In genomic region chr15:99093291-99094258, GRCm38 (mm10) we compare ENCODE assay signal across 8 mouse cellular contexts. TPM values are rescaled to one million over a fixed set of nuclear protein-coding genes. Genes with fewer than 3 reads are reported as not detected.
DNase-seq lines count a peak whose midpoint lies in the region; ATAC-seq and TF ChIP-seq lines count a peak whose summit lies in the region.

No protein-coding gene starts in this region.

- intact Hi-C loops in gastrocnemius, postnatal 14 days (cut with DNase I; ENCODE audit: low total_unique reads): loop anchor here (5.0 kb wide), 1 partner anchor 41 kb away; no protein-coding TSS in a partner anchor

- peak overlapping the region; percentile 11 for H3K27ac ChIP-seq in forebrain, embryonic 13.5 days
- H3K27ac ChIP-seq in hindbrain, embryonic 16.5 days (ENCODE audit: low read depth, low read length): peak overlapping the region; percentile 39
- H3K27ac ChIP-seq in liver, embryonic 14.5 days: no peak overlapping the region

- H3K4me1 ChIP-seq in forebrain, embryonic 13.5 days: peaks cover 71% of the 10 kb centered on the region
- H3K4me1 ChIP-seq in hindbrain, embryonic 16.5 days (ENCODE audit: control insufficient read depth, insufficient read depth, low read depth, low read length): peaks cover 30% of the 10 kb centered on the region
- H3K4me1 ChIP-seq in liver, embryonic 14.5 days (replicated peaks; ENCODE audit: control insufficient read depth in 2 of 2, insufficient read depth in 2 of 2, low read length in 1 of 2): peaks cover 0 to 4% of the 10 kb centered on the region in 2 experiments; a peak in 2 of 4 replicates

- peaks cover 87% of the 10 kb centered on the region for H3K27me3 ChIP-seq in forebrain, embryonic 13.5 days
- H3K27me3 ChIP-seq in hindbrain, embryonic 16.5 days (replicated peaks; ENCODE audit: control insufficient read depth, insufficient read depth, low read length): peaks cover 36% of the 10 kb centered on the region
- peaks cover 98% of the 10 kb centered on the region for H3K27me3 ChIP-seq in liver, embryonic 14.5 days (ENCODE audit: control insufficient read depth, insufficient read depth, low read length)

- peak; percentile 69 for TF ChIP-seq CTCF in brain, embryonic 14.5 days (IDR thresholded peaks at IDR 0.05; ENCODE audit: borderline replicate concordance, extremely low read depth, insufficient read depth, insufficient read length)
- peak; percentile 46 for TF ChIP-seq CTCF in liver, embryonic 14.5 days (IDR thresholded peaks at IDR 0.05; ENCODE audit: low read depth)

- no peak for TF ChIP-seq EP300 in liver, embryonic 14.5 days (IDR thresholded peaks at IDR 0.05; ENCODE audit: low read depth)

- H3K9ac ChIP-seq in forebrain, embryonic 13.5 days: peak overlapping the region; percentile 68
- H3K9ac ChIP-seq in hindbrain, embryonic 16.5 days (ENCODE audit: low read depth, low read length): peak overlapping the region; percentile 66
- H3K9ac ChIP-seq in liver, embryonic 14.5 days (replicated peaks): no peak overlapping the region

- H3K4me2 ChIP-seq in forebrain, embryonic 13.5 days: peak overlapping the region; percentile 73
- peak overlapping the region; percentile 77 for H3K4me2 ChIP-seq in hindbrain, embryonic 16.5 days (ENCODE audit: low read length)
- peak overlapping the region; percentile 62 for H3K4me2 ChIP-seq in liver, embryonic 14.5 days (ENCODE audit: low read depth)

- no peaks in the 10 kb centered on the region for H3K9me3 ChIP-seq in forebrain, embryonic 13.5 days (replicated peaks)
- H3K9me3 ChIP-seq in hindbrain, embryonic 16.5 days (ENCODE audit: control insufficient read depth, low read length): no peaks in the 10 kb centered on the region
- no peaks in the 10 kb centered on the region for H3K9me3 ChIP-seq in liver, embryonic 14.5 days (ENCODE audit: control insufficient read depth, low read length)

- no peaks in the 10 kb centered on the region for H3K36me3 ChIP-seq in forebrain, embryonic 13.5 days (ENCODE audit: poor library complexity, severe bottlenecking)
- H3K36me3 ChIP-seq in hindbrain, embryonic 16.5 days (ENCODE audit: control insufficient read depth, insufficient read depth, low read length): no peaks in the 10 kb centered on the region
- no peaks in the 10 kb centered on the region for H3K36me3 ChIP-seq in liver, embryonic 14.5 days (replicated peaks; ENCODE audit: control insufficient read depth, insufficient read depth, low read depth)

- DNase-seq in gastrocnemius, adult 18-20 months (ENCODE audit: low spot score): peak; percentile 32
- no peak for DNase-seq in gastrocnemius, postnatal 14 days
- peak; percentile 86 for DNase-seq in brain, embryonic 14.5 days (ENCODE audit: low read depth)
- no peak for DNase-seq in liver, embryonic 14.5 days (ENCODE audit: low read depth in 3 of 3, low spot score in 3 of 3)
- no peak for DNase-seq in spleen, postnatal 14 days (ENCODE audit: low spot score in 2 of 2)

- peak; percentile 42; the same call in 1 of the 2 replicates for ATAC-seq in forebrain, embryonic 13.5 days
- peak; percentile 34 for ATAC-seq in hindbrain, embryonic 16.5 days
- ATAC-seq in liver, embryonic 14.5 days (ENCODE audit: insufficient read depth): no peak
- ATAC-seq in monocyte, adult 5-6 weeks (replicated peaks; ENCODE audit: insufficient number of reproducible peaks, low FRiP score, low TSS enrichment, poor library complexity, severe bottlenecking): peak; percentile 44; the same call in 1 of the 2 replicates

- H3K4me3 ChIP-seq in forebrain, embryonic 13.5 days: peak overlapping the region; percentile 43
- peak overlapping the region; percentile 49 for H3K4me3 ChIP-seq in hindbrain, embryonic 16.5 days (ENCODE audit: low read length)
- peak overlapping the region in 1 of 2 experiments; percentile 42; a peak in 3 of 4 replicates for H3K4me3 ChIP-seq in liver, embryonic 14.5 days (ENCODE audit: insufficient read depth in 1 of 2, low read depth in 2 of 2, low read length in 2 of 2)

- TF ChIP-seq POLR2A in brain, embryonic 14.5 days (IDR thresholded peaks at IDR 0.05; ENCODE audit: borderline replicate concordance, extremely low read depth, insufficient read depth, insufficient read length, poor library complexity, severe bottlenecking): no peak

- WGBS in forebrain, embryonic 13.5 days: under 1% methylated on average over 51 of the region's 56 CpGs
- 1% methylated on average over 54 of the region's 56 CpGs for WGBS in hindbrain, embryonic 16.5 days
- 2% methylated on average over 56 of the region's 56 CpGs for WGBS in liver, embryonic 14.5 days (ENCODE audit: insufficient replicate concordance)

RNA-seq across cellular contexts. Expression of gene Dnajc22, which starts 0.6 kb away (rescaled TPM):
- under 1 TPM in 1 of 2 experiments, not detected in 1; 0.19 TPM for total RNA-seq in gastrocnemius, adult 18-20 months (2021)
- under 1 TPM in 1 of 2 experiments, not detected in 1; 0.12 TPM for total RNA-seq in gastrocnemius, postnatal 14 days (2021)
- polyA plus RNA-seq in brain, embryonic 14.5 days (2012; rRNA removed): 0.82 and 0.92 TPM in 2 replicates
- 0.25 and 0.84 TPM in 2 replicates for polyA plus RNA-seq in forebrain, embryonic 13.5 days (2015; fragmentation: Nextera tagmentation; extraction: Ambion mirVana)
- 0.92 and 1.1 TPM in 2 replicates for polyA plus RNA-seq in hindbrain, embryonic 16.5 days (2015; fragmentation: Nextera tagmentation; extraction: Ambion mirVana)
- 11.4 and 12.1 TPM in 2 replicates for polyA plus RNA-seq in liver, embryonic 14.5 days (2012; rRNA removed)
- polyA plus RNA-seq in liver, embryonic 14.5 days (2014; fragmentation: Nextera tagmentation; extraction: Ambion mirVana): 10.9 and 11.6 TPM in 2 replicates
- total RNA-seq in monocyte, adult 5-6 weeks (2017): not detected in 3 replicates

RNA-seq across cellular contexts. Expression of gene C1ql4, which starts 6.0 kb away (rescaled TPM):
- total RNA-seq in gastrocnemius, adult 18-20 months (2021): not detected
- not detected for total RNA-seq in gastrocnemius, postnatal 14 days (2021)
- polyA plus RNA-seq in brain, embryonic 14.5 days (2012; rRNA removed): 7.0 and 15.6 TPM in 2 replicates
- polyA plus RNA-seq in forebrain, embryonic 13.5 days (2015; fragmentation: Nextera tagmentation; extraction: Ambion mirVana): 0.39 TPM in 1 of 2 replicates, not detected in the other
- 4.0 and 5.7 TPM in 2 replicates for polyA plus RNA-seq in hindbrain, embryonic 16.5 days (2015; fragmentation: Nextera tagmentation; extraction: Ambion mirVana)
- not detected in 2 replicates for polyA plus RNA-seq in liver, embryonic 14.5 days (2012; rRNA removed)
- not detected in 2 replicates for polyA plus RNA-seq in liver, embryonic 14.5 days (2014; fragmentation: Nextera tagmentation; extraction: Ambion mirVana)
- not detected in 3 replicates for total RNA-seq in monocyte, adult 5-6 weeks (2017)

RNA-seq across cellular contexts. Expression of gene Troap, which starts 19.2 kb away (rescaled TPM):
- total RNA-seq in gastrocnemius, adult 18-20 months (2021): under 1 TPM in 1 of 2 experiments, not detected in 1; 0.21 TPM
- total RNA-seq in gastrocnemius, postnatal 14 days (2021): 1 to 10 TPM; 1.4 to 1.8 TPM
- 12.1 and 27.9 TPM in 2 replicates for polyA plus RNA-seq in brain, embryonic 14.5 days (2012; rRNA removed)
- 37.8 and 38.6 TPM in 2 replicates for polyA plus RNA-seq in forebrain, embryonic 13.5 days (2015; fragmentation: Nextera tagmentation; extraction: Ambion mirVana)
- 5.6 and 8.7 TPM in 2 replicates for polyA plus RNA-seq in hindbrain, embryonic 16.5 days (2015; fragmentation: Nextera tagmentation; extraction: Ambion mirVana)
- polyA plus RNA-seq in liver, embryonic 14.5 days (2012; rRNA removed): 14.3 and 15.7 TPM in 2 replicates
- polyA plus RNA-seq in liver, embryonic 14.5 days (2014; fragmentation: Nextera tagmentation; extraction: Ambion mirVana): 11.1 and 12.1 TPM in 2 replicates
- 2.3 to 3.6 TPM in 2 of 3 replicates, not detected in the other for total RNA-seq in monocyte, adult 5-6 weeks (2017)

RNA-seq across cellular contexts. Expression of gene Spats2, which starts 32.1 kb away (rescaled TPM):
- 1 to 10 TPM; 3.8 to 4.6 TPM for total RNA-seq in gastrocnemius, adult 18-20 months (2021)
- total RNA-seq in gastrocnemius, postnatal 14 days (2021): 1 to 10 TPM; 7.1 to 8.7 TPM
- 47.3 and 50.4 TPM in 2 replicates for polyA plus RNA-seq in brain, embryonic 14.5 days (2012; rRNA removed)
- polyA plus RNA-seq in forebrain, embryonic 13.5 days (2015; fragmentation: Nextera tagmentation; extraction: Ambion mirVana): 44.6 and 46.2 TPM in 2 replicates
- polyA plus RNA-seq in hindbrain, embryonic 16.5 days (2015; fragmentation: Nextera tagmentation; extraction: Ambion mirVana): 23.8 and 28.8 TPM in 2 replicates
- polyA plus RNA-seq in liver, embryonic 14.5 days (2012; rRNA removed): 6.5 and 7.7 TPM in 2 replicates
- polyA plus RNA-seq in liver, embryonic 14.5 days (2014; fragmentation: Nextera tagmentation; extraction: Ambion mirVana): 6.7 and 8.4 TPM in 2 replicates
- total RNA-seq in monocyte, adult 5-6 weeks (2017): not detected in 3 replicates

RNA-seq across cellular contexts. Expression of gene Prph, which starts 38.6 kb away (rescaled TPM):
- total RNA-seq in gastrocnemius, adult 18-20 months (2021): under 1 TPM; 0.43 to 0.88 TPM
- 1 to 10 TPM; 1.2 to 1.4 TPM for total RNA-seq in gastrocnemius, postnatal 14 days (2021)
- 14.0 and 47.0 TPM in 2 replicates for polyA plus RNA-seq in brain, embryonic 14.5 days (2012; rRNA removed)
- 0.94 and 1.6 TPM in 2 replicates for polyA plus RNA-seq in forebrain, embryonic 13.5 days (2015; fragmentation: Nextera tagmentation; extraction: Ambion mirVana)
- polyA plus RNA-seq in hindbrain, embryonic 16.5 days (2015; fragmentation: Nextera tagmentation; extraction: Ambion mirVana): 52.8 and 81.8 TPM in 2 replicates
- 1.1 and 1.2 TPM in 2 replicates for polyA plus RNA-seq in liver, embryonic 14.5 days (2012; rRNA removed)
- 0.32 and 0.53 TPM in 2 replicates for polyA plus RNA-seq in liver, embryonic 14.5 days (2014; fragmentation: Nextera tagmentation; extraction: Ambion mirVana)
- total RNA-seq in monocyte, adult 5-6 weeks (2017): 1.1 TPM in 1 of 3 replicates, not detected in the others

Comparison
In these comparisons a context has a peak if more than half of its experiments do, and no peak if none do; other contexts are left out.
1. DNase-seq: peak in gastrocnemius, adult 18-20 months (single experiment) and brain, embryonic 14.5 days (single experiment); none in gastrocnemius, postnatal 14 days (single experiment), liver, embryonic 14.5 days (0 of 3) and spleen, postnatal 14 days (0 of 2).
2. Peak in every context shown above with its lines, with median percentiles within 50 percentile points of each other: H3K4me2 ChIP-seq.